Mouse (Mus musculus) small intestine, adult 2 months (tissue): ENCODE results near the gene Dclre1b.

ENCODE experiments used
- CTCF ChIP-seq: fragments of 200-500 bp; IDR thresholded peaks from 2 replicates; pipeline ENCODE4 v1.5.1; 2012; ENCODE audit warnings: low read depth, mild to moderate bottlenecking, control low read depth, inconsistent platforms, low read length, moderate library complexity, mixed read lengths; ENCODE audit not compliant: insufficient replicate concordance, insufficient read length; ENCODE audit errors: extremely low read depth
- POLR2A ChIP-seq: fragments of 200-500 bp; IDR thresholded peaks from 2 replicates; pipeline ENCODE4 v1.6.1; 2012; ENCODE audit warnings: low read depth, mild to moderate bottlenecking, control low read depth, inconsistent platforms, low read length, moderate library complexity

- TF ChIP-seq POLR2A: no peak
- peak; percentile 35; the same call in 1 of the 2 replicates for TF ChIP-seq CTCF
These were observed 43.5 kb upstream of the Dclre1b start for GRCm38 (mm10) chr3:103852565-103853299.
